Mouse (Mus musculus) midbrain, embryonic 12.5 days (tissue): ENCODE measurements around the gene Abhd15. TPM values are rescaled to one million over a fixed set of nuclear protein-coding genes. Genes with fewer than 3 reads are reported as not detected.

Experiments
- ATAC-seq: fragments of 200-750 bp; cut with Nextera tagmentation; 2 replicates; pipeline ENCODE4 v1.8.0; 2017; ENCODE audit warnings: low read depth, moderate TSS enrichment, moderate library complexity; ENCODE audit not compliant: low FRiP score
- H3K27ac ChIP-seq: fragments of 300-500 bp; sonication (generic); replicated peaks from 2 replicates; pipeline ENCODE4 v1.5.1; 2016; ENCODE audit warnings: mild to moderate bottlenecking
- H3K27me3 ChIP-seq: fragments of 300-500 bp; sonication (generic); 2 replicates; pipeline ENCODE4 v1.6.1; 2016; ENCODE audit warnings: mild to moderate bottlenecking
- H3K36me3 ChIP-seq: fragments of 300-500 bp; sonication (generic); 2 replicates; pipeline ENCODE4 v1.6.1; 2016
- H3K4me1 ChIP-seq: fragments of 300-500 bp; sonication (generic); 2 replicates; pipeline ENCODE4 v1.6.1; 2016
- H3K4me2 ChIP-seq: fragments of 300-500 bp; sonication (generic); replicated peaks from 2 replicates; pipeline ENCODE4 v1.6.1; 2016; ENCODE audit warnings: mild to moderate bottlenecking, moderate library complexity
- H3K4me3 ChIP-seq: fragments of 300-500 bp; sonication (generic); 2 replicates; pipeline ENCODE4 v1.5.1; 2016; ENCODE audit warnings: mild to moderate bottlenecking
- H3K9ac ChIP-seq: fragments of 300-500 bp; sonication (generic); replicated peaks from 2 replicates; pipeline ENCODE4 v1.6.1; 2016; ENCODE audit warnings: mild to moderate bottlenecking, moderate library complexity
- H3K9me3 ChIP-seq: fragments of 300-500 bp; sonication (generic); 2 replicates; pipeline ENCODE4 v1.6.1; 2016; ENCODE audit warnings: mild to moderate bottlenecking
- WGBS: fragments of 180-500 bp; shearing (Covaris S2); methylation state at CpG from one replicate; pipeline ENCODE4 v1.1.7; 2016; 5-methylcytosine and 5-hydroxymethylcytosine counted together
- polyA plus RNA-seq: library from polyadenylated mRNA; unstranded; fragments of >200 nt; fragmentation: Nextera tagmentation; extraction: Ambion mirVana; gene quantifications from 2 replicates; pipeline ENCODE4 v1.2.1, GENCODE M21; 2016

Abhd15 gene
- polyA plus RNA-seq = 3.4 and 4.3 TPM in 2 replicates

- peak within 1 kb of the TSS; percentile 60 for H3K9ac ChIP-seq
- peak within 1 kb of the TSS; percentile 36; the same call in 1 of the 2 replicates for H3K27ac ChIP-seq
- no peaks in the 10 kb centered on the region for H3K36me3 ChIP-seq
- peak within 1 kb of the TSS; percentile 62 for H3K4me3 ChIP-seq
- peak; percentile 70 for ATAC-seq
- under 1% methylated on average over 72 of the region's 72 CpGs for WGBS
- peaks cover 53% of the 10 kb centered on the region for H3K27me3 ChIP-seq
- peaks cover 49% of the 10 kb centered on the region for H3K4me1 ChIP-seq
- H3K9me3 ChIP-seq = no peaks in the 10 kb centered on the region
- H3K4me2 ChIP-seq = peak within 1 kb of the TSS; percentile 93
Observed at GRCm38 (mm10) chr11:77514832-77515636, at the start of gene Abhd15. Abhd15 (plus strand) TSS chr11:77515121.

- 33% methylated on average over 9 of the region's 9 CpGs for WGBS
- no peak for ATAC-seq
- Histone ChIP-seq H3K4me1 (peaks cover 23% of the 10 kb centered on the region), H3K9me3 (no peaks in the 10 kb centered on the region), H3K36me3 (peaks cover 17% of the 10 kb centered on the region), H3K4me2 (no peak overlapping the region), H3K4me3 (no peak overlapping the region), H3K27me3 (peaks cover 81% of the 10 kb centered on the region), H3K9ac (no peak overlapping the region), H3K27ac (no peak overlapping the region)
Observed at GRCm38 (mm10) chr11:77466544-77466943, 48.4 kb upstream of the Abhd15 start.

- 4% methylated on average over 25 of the region's 25 CpGs for WGBS
Observed at GRCm38 (mm10) chr11:77467157-77467556, 47.8 kb upstream of the Abhd15 start.

GRCm38 (mm10) chr11:77467784-77468183, 47.1 kb upstream of the Abhd15 start:
- H3K4me1 ChIP-seq = peaks cover 12% of the 10 kb centered on the region
- H3K27ac ChIP-seq = no peak overlapping the region
- no peak for ATAC-seq
- WGBS = 17% methylated on average over 20 of the region's 20 CpGs
- no peak overlapping the region for H3K4me3 ChIP-seq
- H3K9ac ChIP-seq = no peak overlapping the region
- H3K9me3 ChIP-seq = no peaks in the 10 kb centered on the region
- peak overlapping the region; percentile 6; the same call in 1 of the 2 replicates for H3K4me2 ChIP-seq
- peaks cover 68% of the 10 kb centered on the region for H3K27me3 ChIP-seq
- peaks cover 29% of the 10 kb centered on the region for H3K36me3 ChIP-seq

More at GRCm38 (mm10) chr11:77467157-77467556, 47.8 kb upstream of the Abhd15 start:
- Histone ChIP-seq H3K4me1 (peaks cover 18% of the 10 kb centered on the region), H3K27ac (no peak overlapping the region), H3K4me3 (no peak overlapping the region; the same call in 1 of the 2 replicates), H3K4me2 (no peak overlapping the region), H3K9ac (no peak overlapping the region), H3K9me3 (no peaks in the 10 kb centered on the region), H3K36me3 (peaks cover 23% of the 10 kb centered on the region), H3K27me3 (peaks cover 75% of the 10 kb centered on the region)
- no peak for ATAC-seq

GRCm38 (mm10) chr11:77468397-77468796, 46.5 kb upstream of the Abhd15 start:
- ATAC-seq = no peak
- H3K4me1 ChIP-seq = peaks cover 10% of the 10 kb centered on the region
- no peak overlapping the region for H3K4me2 ChIP-seq
- no peak overlapping the region for H3K4me3 ChIP-seq
- peaks cover 62% of the 10 kb centered on the region for H3K27me3 ChIP-seq
- peaks cover 35% of the 10 kb centered on the region for H3K36me3 ChIP-seq
- H3K27ac ChIP-seq = no peak overlapping the region
- no peaks in the 10 kb centered on the region for H3K9me3 ChIP-seq
- H3K9ac ChIP-seq = no peak overlapping the region
- 86% methylated on average over 9 of the region's 9 CpGs for WGBS

GRCm38 (mm10) chr11:77471407-77471806, 43.5 kb upstream of the Abhd15 start:
- 77% methylated on average over 29 of the region's 29 CpGs for WGBS
- Histone ChIP-seq H3K4me2 (no peak overlapping the region), H3K4me1 (peaks cover 10% of the 10 kb centered on the region), H3K27ac (no peak overlapping the region), H3K36me3 (peaks cover 57% of the 10 kb centered on the region), H3K9ac (no peak overlapping the region), H3K4me3 (no peak overlapping the region), H3K27me3 (peaks cover 32% of the 10 kb centered on the region), H3K9me3 (no peaks in the 10 kb centered on the region)
- ATAC-seq = no peak

GRCm38 (mm10) chr11:77472775-77473174, 42.1 kb upstream of the Abhd15 start:
- no peak overlapping the region for H3K27ac ChIP-seq
- H3K9me3 ChIP-seq = no peaks in the 10 kb centered on the region
- no peak overlapping the region for H3K4me3 ChIP-seq
- H3K27me3 ChIP-seq = peaks cover 19% of the 10 kb centered on the region
- no peak for ATAC-seq
- H3K4me1 ChIP-seq = peaks cover 1% of the 10 kb centered on the region
- 91% methylated on average over 16 of the region's 16 CpGs for WGBS
- peaks cover 59% of the 10 kb centered on the region for H3K36me3 ChIP-seq
- H3K4me2 ChIP-seq = no peak overlapping the region
- no peak overlapping the region for H3K9ac ChIP-seq

GRCm38 (mm10) chr11:77476216-77476615, 38.7 kb upstream of the Abhd15 start:
- H3K9me3 ChIP-seq = no peaks in the 10 kb centered on the region
- H3K36me3 ChIP-seq = peaks cover 45% of the 10 kb centered on the region
- H3K9ac ChIP-seq = no peak overlapping the region
- no peaks in the 10 kb centered on the region for H3K4me1 ChIP-seq
- H3K4me2 ChIP-seq = no peak overlapping the region
- no peak overlapping the region for H3K27ac ChIP-seq
- no peaks in the 10 kb centered on the region for H3K27me3 ChIP-seq
- WGBS = 94% methylated on average over 14 of the region's 14 CpGs
- no peak for ATAC-seq
- no peak overlapping the region for H3K4me3 ChIP-seq

- Histone ChIP-seq H3K4me3 (no peak overlapping the region), H3K4me2 (no peak overlapping the region), H3K27me3 (no peaks in the 10 kb centered on the region), H3K9ac (no peak overlapping the region), H3K4me1 (peaks cover 6% of the 10 kb centered on the region; the same call in 1 of the 2 replicates), H3K9me3 (no peaks in the 10 kb centered on the region), H3K36me3 (peaks cover 38% of the 10 kb centered on the region), H3K27ac (no peak overlapping the region)
- 92% methylated on average over 6 of the region's 6 CpGs for WGBS
- ATAC-seq = no peak
Observed at GRCm38 (mm10) chr11:77476895-77477294, 38.0 kb upstream of the Abhd15 start.

GRCm38 (mm10) chr11:77483043-77483442, 31.9 kb upstream of the Abhd15 start:
- H3K27ac ChIP-seq = no peak overlapping the region
- H3K4me3 ChIP-seq = no peak overlapping the region
- ATAC-seq = no peak
- no peak overlapping the region for H3K9ac ChIP-seq
- H3K4me2 ChIP-seq = no peak overlapping the region
- 76% methylated on average over 3 of the region's 3 CpGs for WGBS
- no peaks in the 10 kb centered on the region for H3K27me3 ChIP-seq
- H3K9me3 ChIP-seq = no peaks in the 10 kb centered on the region
- H3K36me3 ChIP-seq = no peaks in the 10 kb centered on the region
- H3K4me1 ChIP-seq = peaks cover 52% of the 10 kb centered on the region

GRCm38 (mm10) chr11:77483510-77484255, 31.2 kb upstream of the Abhd15 start:
- no peak for ATAC-seq
- Histone ChIP-seq H3K4me1 (peaks cover 59% of the 10 kb centered on the region), H3K36me3 (no peaks in the 10 kb centered on the region), H3K9ac (no peak overlapping the region), H3K27ac (no peak overlapping the region), H3K27me3 (no peaks in the 10 kb centered on the region), H3K4me2 (no peak overlapping the region), H3K4me3 (no peak overlapping the region), H3K9me3 (no peaks in the 10 kb centered on the region)
- WGBS = 78% methylated on average over 11 of the region's 11 CpGs

- H3K27ac ChIP-seq = 0 out of 2 replicates have a peak overlapping the region, but pooled peaks have one; percentile 7
- 56% methylated on average over 6 of the region's 6 CpGs for WGBS
- no peak overlapping the region; the same call in 1 of the 2 replicates for H3K9ac ChIP-seq
- no peaks in the 10 kb centered on the region for H3K9me3 ChIP-seq
- H3K4me3 ChIP-seq = no peak overlapping the region
- ATAC-seq = no peak
- peaks cover 65% of the 10 kb centered on the region for H3K4me1 ChIP-seq
- H3K4me2 ChIP-seq = no peak overlapping the region
- H3K36me3 ChIP-seq = no peaks in the 10 kb centered on the region
- H3K27me3 ChIP-seq = no peaks in the 10 kb centered on the region
Observed at GRCm38 (mm10) chr11:77485229-77485628, 29.7 kb upstream of the Abhd15 start.
